Mouse (Mus musculus) stomach, embryonic 16.5 days (tissue): ENCODE results near the gene Hbq1b. TPM values are rescaled to one million over a fixed set of nuclear protein-coding genes. Genes with fewer than 3 reads are reported as not detected.

ENCODE experiments used
- ATAC-seq: fragments of 200-750 bp; cut with Nextera tagmentation; 2 replicates; pipeline ENCODE4 v1.8.0; 2017; ENCODE audit warnings: moderate number of reproducible peaks, moderate TSS enrichment; ENCODE audit not compliant: insufficient read depth, low FRiP score
- H3K27ac ChIP-seq: fragments of 300-500 bp; sonication (generic); 2 replicates; pipeline ENCODE4 v1.5.1; 2014; ENCODE audit warnings: low read length
- H3K27me3 ChIP-seq: fragments of 300-500 bp; sonication (generic); 2 replicates; pipeline ENCODE4 v1.6.1; 2014; ENCODE audit warnings: low read length, control low read depth, mixed read lengths; ENCODE audit not compliant: control insufficient read depth, insufficient read depth
- H3K36me3 ChIP-seq: fragments of 300-500 bp; sonication (generic); 2 replicates; pipeline ENCODE4 v1.6.1; 2014; ENCODE audit warnings: low read length; ENCODE audit not compliant: control insufficient read depth, insufficient read depth
- H3K4me1 ChIP-seq: fragments of 300-500 bp; sonication (generic); 2 replicates; pipeline ENCODE4 v1.6.1; 2014; ENCODE audit warnings: low read length, control low read depth, mixed read lengths; ENCODE audit not compliant: control insufficient read depth, insufficient read depth
- H3K4me2 ChIP-seq: fragments of 300-500 bp; sonication (generic); 2 replicates; pipeline ENCODE4 v1.6.1; 2014; ENCODE audit warnings: low read depth, low read length, mixed read lengths
- H3K4me3 ChIP-seq: fragments of 300-500 bp; sonication (generic); replicated peaks from 2 replicates; pipeline ENCODE4 v1.5.1; 2014; ENCODE audit warnings: mild to moderate bottlenecking, low read length
- H3K9ac ChIP-seq: fragments of 300-500 bp; sonication (generic); 2 replicates; pipeline ENCODE4 v1.6.1; 2014; ENCODE audit warnings: low read length
- H3K9me3 ChIP-seq: fragments of 300-500 bp; sonication (generic); replicated peaks from 2 replicates; pipeline ENCODE4 v1.6.1; 2016; ENCODE audit warnings: low read length, control low read depth; ENCODE audit not compliant: control insufficient read depth
- WGBS: fragments of 180-500 bp; shearing (Covaris S2); extraction: QIAGEN DNeasy Blood & Tissue Kit; methylation state at CpG from one replicate; pipeline ENCODE4 v1.1.7; 2014; 5-methylcytosine and 5-hydroxymethylcytosine counted together
- polyA plus RNA-seq: library from polyadenylated mRNA; unstranded; fragments of >200 nt; fragmentation: Nextera tagmentation; extraction: Ambion mirVana; gene quantifications from 2 replicates; pipeline ENCODE4 v1.2.1, GENCODE M21; 2015

Hbq1b gene
- polyA plus RNA-seq, 1 experiment from 2014 or later = 5.5 TPM

- Histone ChIP-seq H3K4me1 (no peaks in the 10 kb centered on the region; the same call in 1 of the 2 replicates), H3K36me3 (no peaks in the 10 kb centered on the region), H3K4me2 (peak overlapping the region; percentile 52), H3K4me3 (peak overlapping the region; percentile 40), H3K27ac (no peak overlapping the region), H3K9ac (peak overlapping the region; percentile 60), H3K27me3 (no peaks in the 10 kb centered on the region), H3K9me3 (no peaks in the 10 kb centered on the region)
- ATAC-seq = peak; percentile 88
- WGBS = 11% methylated on average over 15 of the region's 15 CpGs
Measured at GRCm38 (mm10) chr11:32324609-32325008, 37.8 kb downstream of the Hbq1b start.

DNA sequence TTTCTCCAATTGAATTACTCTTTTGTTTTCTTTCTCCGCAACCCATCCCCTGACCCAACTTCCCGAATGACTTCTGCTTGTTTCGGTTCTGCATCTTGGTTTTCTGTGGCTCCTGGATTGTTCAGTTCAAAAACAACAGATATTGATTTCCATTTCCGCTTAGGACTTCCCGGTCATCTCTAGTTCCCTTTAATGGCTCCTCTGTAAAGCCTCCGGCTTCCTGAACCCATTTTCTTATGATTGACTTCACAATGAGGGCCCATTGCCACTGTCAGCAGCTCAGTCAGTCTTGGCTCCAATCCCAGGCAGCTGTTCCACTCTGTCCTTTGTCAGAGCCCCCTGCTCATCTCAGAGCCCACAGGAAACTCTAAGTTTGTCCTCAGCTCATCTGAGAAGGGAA lies 44.3 kb downstream of the Hbq1b start:
- 0 out of 2 replicates have a peak overlapping the region, but pooled peaks have one; percentile 14 for H3K27ac ChIP-seq
- no peaks in the 10 kb centered on the region for H3K9me3 ChIP-seq
- H3K9ac ChIP-seq = no peak overlapping the region
- H3K4me3 ChIP-seq = no peak overlapping the region
- peak overlapping the region; percentile 26; the same call in 1 of the 2 replicates for H3K4me2 ChIP-seq
- H3K27me3 ChIP-seq = no peaks in the 10 kb centered on the region
- no peak for ATAC-seq
- H3K4me1 ChIP-seq = peaks cover 2% of the 10 kb centered on the region; the same call in 1 of the 2 replicates
- WGBS = 44% methylated on average over 6 of the region's 6 CpGs
- no peaks in the 10 kb centered on the region for H3K36me3 ChIP-seq

GRCm38 (mm10) chr11:32331861-32332260 lies 45.1 kb downstream of the Hbq1b start:
- ATAC-seq = no peak
- Histone ChIP-seq H3K4me3 (no peak overlapping the region), H3K9me3 (no peaks in the 10 kb centered on the region), H3K4me2 (no peak overlapping the region), H3K9ac (no peak overlapping the region), H3K36me3 (no peaks in the 10 kb centered on the region), H3K27me3 (no peaks in the 10 kb centered on the region), H3K27ac (no peak overlapping the region), H3K4me1 (peaks cover 2% of the 10 kb centered on the region; the same call in 1 of the 2 replicates)
- WGBS = 39% methylated on average over 5 of the region's 5 CpGs

GRCm38 (mm10) chr11:32333235-32333634 lies 46.5 kb downstream of the Hbq1b start:
- Histone ChIP-seq H3K4me2 (no peak overlapping the region), H3K27ac (no peak overlapping the region), H3K4me3 (no peak overlapping the region), H3K36me3 (no peaks in the 10 kb centered on the region), H3K9me3 (no peaks in the 10 kb centered on the region; the same call in 1 of the 2 replicates), H3K9ac (no peak overlapping the region), H3K4me1 (peaks cover 2% of the 10 kb centered on the region; the same call in 1 of the 2 replicates), H3K27me3 (no peaks in the 10 kb centered on the region)
- 65% methylated on average over 2 of the region's 2 CpGs for WGBS
- ATAC-seq = no peak

GRCm38 (mm10) chr11:32336435-32336907 lies 49.7 kb downstream of the Hbq1b start:
- no peak overlapping the region for H3K9ac ChIP-seq
- peaks cover 13% of the 10 kb centered on the region; the same call in 1 of the 2 replicates for H3K4me1 ChIP-seq
- no peak for ATAC-seq
- no peak overlapping the region for H3K4me3 ChIP-seq
- H3K9me3 ChIP-seq = no peaks in the 10 kb centered on the region; the same call in 1 of the 2 replicates
- H3K36me3 ChIP-seq = no peaks in the 10 kb centered on the region
- WGBS = 80% methylated on average over 6 of the region's 6 CpGs
- H3K4me2 ChIP-seq = no peak overlapping the region
- no peaks in the 10 kb centered on the region for H3K27me3 ChIP-seq
- H3K27ac ChIP-seq = no peak overlapping the region

Other genes starting within 250 kb of the Hbq1b start
- gene Il9r, start 86.7 kb upstream of the Hbq1b start, polyA plus RNA-seq = 0.07 and 0.09 TPM in 2 replicates
- gene Snrnp25, start 81.5 kb upstream of the Hbq1b start, polyA plus RNA-seq = 44.9 and 47.5 TPM in 2 replicates
- 57.4 and 67.7 TPM in 2 replicates for gene Rhbdf1, start 64.7 kb upstream of the Hbq1b start, polyA plus RNA-seq
- 32.6 and 33.8 TPM in 2 replicates for gene Mpg, start 60.5 kb upstream of the Hbq1b start, polyA plus RNA-seq
- gene Nprl3, start 19.3 kb upstream of the Hbq1b start, polyA plus RNA-seq = 36.8 and 37.6 TPM in 2 replicates
- 11.6 and 16.3 TPM in 2 replicates for gene Hba-x, start 10.6 kb upstream of the Hbq1b start, polyA plus RNA-seq
- 5,545 and 5,672 TPM in 2 replicates for gene Hba-a1, start 3.5 kb upstream of the Hbq1b start, polyA plus RNA-seq
- gene Hba-a2, start 9.5 kb downstream of the Hbq1b start, polyA plus RNA-seq = 13,147 and 13,964 TPM in 2 replicates
- gene Hbq1a, start 13.1 kb downstream of the Hbq1b start, polyA plus RNA-seq = 0.62 and 1.2 TPM in 2 replicates
- gene Sh3pxd2b, start 60.9 kb downstream of the Hbq1b start, polyA plus RNA-seq = 21.3 and 21.5 TPM in 2 replicates
- 39.2 and 40.3 TPM in 2 replicates for gene Ubtd2, start 168.4 kb downstream of the Hbq1b start, polyA plus RNA-seq
- gene Efcab9, start 245.1 kb downstream of the Hbq1b start, polyA plus RNA-seq = 0.70 and 0.87 TPM in 2 replicates
- gene Stk10, start 246.3 kb downstream of the Hbq1b start, polyA plus RNA-seq = 4.2 TPM in 2 replicates